Mouse (Mus musculus): ENCODE measurements around the gene Lrwd1.
A peak's percentile ranks its signal among the peaks of the same experiment; 100 is the strongest.
"Not testable (repeated sequence)": the region's sequence is repeated elsewhere in the genome, so short reads cannot be mapped to it uniquely, and the experiment has no call there.

The Lrwd1 gene

GRCm38 (mm10) chr5:136147704-136148103 is 11.8 kb upstream of the Lrwd1 start:
- no peak for DNase-seq (ENCODE audit: low spot score)

- DNase-seq (ENCODE audit: low spot score), result no peak
Observed at GRCm38 (mm10) chr5:136146936-136147335, 11.1 kb upstream of the Lrwd1 start.

GRCm38 (mm10) chr5:136144606-136145430 is 8.9 kb upstream of the Lrwd1 start:
- no peak for DNase-seq (ENCODE audit: low spot score)

- no peak for DNase-seq (ENCODE audit: low spot score)
Observed at GRCm38 (mm10) chr5:136143161-136143755, 7.4 kb upstream of the Lrwd1 start.

GRCm38 (mm10) chr5:136142746-136143145 is 6.9 kb upstream of the Lrwd1 start:
- DNase-seq (ENCODE audit: low spot score), result no peak

- DNase-seq (ENCODE audit: low spot score), result no peak
Observed at GRCm38 (mm10) chr5:136140057-136140482, 4.2 kb upstream of the Lrwd1 start.

GRCm38 (mm10) chr5:136139393-136139792 is 3.5 kb upstream of the Lrwd1 start:
- DNase-seq (ENCODE audit: low spot score), result no peak

- DNase-seq (ENCODE audit: low spot score), result peak; percentile 80
Observed at GRCm38 (mm10) chr5:136137658-136138274, 1.9 kb upstream of the Lrwd1 start.

GRCm38 (mm10) chr5:136136292-136136990 is 567 bp upstream of the Lrwd1 start:
- peak; percentile 16 for DNase-seq (ENCODE audit: low spot score)

GRCm38 (mm10) chr5:136122165-136122564 is 13.7 kb downstream of the Lrwd1 start:
- no peak for DNase-seq (ENCODE audit: low spot score)

- DNase-seq (ENCODE audit: low spot score), result no peak
Observed at GRCm38 (mm10) chr5:136116784-136117112, 19.1 kb downstream of the Lrwd1 start.

- DNase-seq (ENCODE audit: low spot score), result peak; percentile 99
Observed at GRCm38 (mm10) chr5:136115891-136116783, 19.7 kb downstream of the Lrwd1 start, which contains the start of gene Polr2j. Gene Polr2j (plus strand): TSS chr5:136116631.

GRCm38 (mm10) chr5:136113546-136113945 is 22.3 kb downstream of the Lrwd1 start:
- not testable (repeated sequence) for DNase-seq (ENCODE audit: low spot score)

GRCm38 (mm10) chr5:136109042-136109441 is 26.8 kb downstream of the Lrwd1 start:
- no peak for DNase-seq (ENCODE audit: low spot score)

GRCm38 (mm10) chr5:136108486-136108885 is 27.4 kb downstream of the Lrwd1 start:
- DNase-seq (ENCODE audit: low spot score), result no peak

- peak; percentile 24 for DNase-seq (ENCODE audit: low spot score)
Observed at GRCm38 (mm10) chr5:136104511-136104910, 31.4 kb downstream of the Lrwd1 start.

GRCm38 (mm10) chr5:136102099-136102820 is 33.6 kb downstream of the Lrwd1 start:
- peak; percentile 93 for DNase-seq (ENCODE audit: low spot score)

GRCm38 (mm10) chr5:136098536-136098935 is 37.3 kb downstream of the Lrwd1 start:
- no peak for DNase-seq (ENCODE audit: low spot score)

- no peak for DNase-seq (ENCODE audit: low spot score)
Observed at GRCm38 (mm10) chr5:136095089-136095488, 40.8 kb downstream of the Lrwd1 start.

GRCm38 (mm10) chr5:136094249-136095010 is 41.4 kb downstream of the Lrwd1 start:
- DNase-seq (ENCODE audit: low spot score), result no peak
